Mouse (Mus musculus) testis, adult 2 months (tissue): ENCODE data around the gene Procr. TPM values are rescaled to one million over a fixed set of nuclear protein-coding genes. Genes with fewer than 3 reads are reported as not detected.

Source experiments
- H3K27ac ChIP-seq: fragments of 200-500 bp; 2 replicates; pipeline ENCODE4 v1.5.1; 2012; ENCODE audit warnings: low read depth, low read length; ENCODE audit not compliant: control insufficient read depth, insufficient read depth
- H3K27me3 ChIP-seq: fragments of 200-500 bp; 2 replicates; pipeline ENCODE4 v1.6.1; 2012; ENCODE audit warnings: mild to moderate bottlenecking, low read length, moderate library complexity; ENCODE audit not compliant: control insufficient read depth, insufficient read depth
- H3K36me3 ChIP-seq: fragments of 200-500 bp; 2 replicates; pipeline ENCODE4 v1.6.1; 2012; ENCODE audit warnings: mild to moderate bottlenecking, low read length; ENCODE audit not compliant: control insufficient read depth, insufficient read depth
- H3K4me1 ChIP-seq: fragments of 200-500 bp; 2 replicates; pipeline ENCODE4 v1.6.1; 2012; ENCODE audit warnings: low read length; ENCODE audit not compliant: control insufficient read depth, insufficient read depth
- H3K4me3 ChIP-seq: fragments of 200-500 bp; 2 replicates; pipeline ENCODE4 v1.5.1; 2012; ENCODE audit warnings: low read depth, mild to moderate bottlenecking, low read length, moderate library complexity, mixed read lengths; ENCODE audit not compliant: control insufficient read depth
- CTCF ChIP-seq: fragments of 200-500 bp; IDR thresholded peaks from 2 replicates; pipeline ENCODE4 v1.5.1; 2012; ENCODE audit warnings: low read depth, mild to moderate bottlenecking, inconsistent platforms, low read length, moderate library complexity; ENCODE audit not compliant: control insufficient read depth, insufficient read depth, insufficient replicate concordance
- POLR2A ChIP-seq: fragments of 200-500 bp; IDR thresholded peaks from 2 replicates; pipeline ENCODE4 v1.6.1; 2012; ENCODE audit warnings: low read depth, mild to moderate bottlenecking, inconsistent platforms, low read length, moderate library complexity; ENCODE audit not compliant: control insufficient read depth
- polyA plus RNA-seq: library from polyadenylated mRNA; depleted of rRNA; stranded (reverse); fragments of >200 nt; gene quantifications from 2 replicates; pipeline ENCODE4 v1.2.3, GENCODE M21; 2012

Procr gene
- polyA plus RNA-seq, 1 experiment: 0.22 TPM

GRCm38 (mm10) chr2:155737803-155738202 is 13.1 kb upstream of the Procr start:
- no peaks in the 10 kb centered on the region for H3K27me3 ChIP-seq
- no peak for TF ChIP-seq POLR2A
- TF ChIP-seq CTCF: no peak
- no peak overlapping the region for H3K4me3 ChIP-seq
- H3K36me3 ChIP-seq: no peaks in the 10 kb centered on the region
- H3K4me1 ChIP-seq: no peaks in the 10 kb centered on the region; the same call in 1 of the 2 replicates
- no peak overlapping the region for H3K27ac ChIP-seq

DNA sequence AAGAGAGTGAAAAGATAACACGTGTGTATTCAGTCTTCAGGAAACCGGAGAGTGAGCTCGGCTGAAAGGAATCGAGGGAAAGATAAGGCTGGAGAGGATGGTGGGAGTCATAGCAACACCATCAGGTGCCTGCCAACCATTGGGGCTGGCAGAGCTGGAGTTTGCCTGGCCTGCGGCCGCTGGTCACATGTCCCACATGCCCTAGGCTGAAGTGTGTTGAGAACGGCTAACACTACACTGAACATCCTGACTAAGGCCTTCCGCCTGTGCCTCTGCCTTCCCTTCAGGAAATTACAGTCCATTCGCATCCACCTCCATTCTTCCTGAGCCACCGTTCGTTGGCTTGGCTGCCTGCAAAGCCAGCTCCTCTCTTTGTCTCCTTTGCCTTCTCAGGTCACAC is 8.7 kb upstream of the Procr start:
- TF ChIP-seq POLR2A: no peak
- TF ChIP-seq CTCF: no peak
- no peak overlapping the region for H3K4me3 ChIP-seq
- no peaks in the 10 kb centered on the region; the same call in 1 of the 2 replicates for H3K4me1 ChIP-seq
- no peaks in the 10 kb centered on the region for H3K36me3 ChIP-seq
- H3K27me3 ChIP-seq: no peaks in the 10 kb centered on the region
- no peak overlapping the region for H3K27ac ChIP-seq

DNA sequence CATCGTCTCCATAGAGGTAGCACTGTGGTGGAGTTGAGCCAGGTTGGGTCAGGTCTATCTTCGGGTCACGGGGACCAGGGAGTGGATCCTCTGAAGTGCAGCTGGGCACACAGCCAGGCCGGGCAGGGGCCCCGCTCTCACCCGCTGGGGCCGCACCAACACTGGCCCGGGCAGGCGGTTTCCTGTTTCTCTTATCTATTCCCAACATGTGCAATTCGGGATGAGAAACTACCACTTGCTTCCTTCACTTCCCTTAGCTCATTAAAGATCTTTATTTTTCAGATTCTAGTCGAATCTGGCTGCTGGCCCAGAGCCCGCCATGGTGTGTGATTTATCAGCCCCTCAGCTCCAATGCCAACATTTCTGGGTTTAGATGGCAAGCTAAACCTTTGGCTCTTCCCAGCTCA is 8.0 kb upstream of the Procr start:
- Histone ChIP-seq H3K27ac (no peak overlapping the region), H3K4me1 (no peaks in the 10 kb centered on the region; the same call in 1 of the 2 replicates), H3K27me3 (no peaks in the 10 kb centered on the region), H3K4me3 (no peak overlapping the region), H3K36me3 (no peaks in the 10 kb centered on the region)
- no peak for TF ChIP-seq POLR2A
- no peak for TF ChIP-seq CTCF

DNA sequence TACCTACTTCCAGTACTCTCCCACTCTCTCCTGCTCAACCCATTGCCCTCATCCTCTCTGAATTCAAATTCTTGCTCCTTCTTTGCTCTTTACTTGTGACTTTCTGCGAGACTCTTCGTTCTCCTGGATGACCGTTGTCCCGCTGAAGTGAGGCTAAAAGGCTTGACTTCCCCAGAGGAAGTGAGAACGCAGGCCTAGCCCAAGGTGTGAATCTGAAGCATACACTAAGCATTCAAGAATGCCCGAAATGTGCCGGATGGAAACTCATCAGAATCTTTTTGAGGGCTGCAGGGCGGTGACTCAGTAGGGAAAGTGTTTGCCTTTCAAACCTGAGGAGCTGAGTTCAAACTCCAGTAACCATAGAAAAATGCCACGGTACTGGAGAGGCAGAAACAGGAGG is 7.6 kb upstream of the Procr start:
- Histone ChIP-seq H3K36me3 (no peaks in the 10 kb centered on the region), H3K4me1 (no peaks in the 10 kb centered on the region; the same call in 1 of the 2 replicates), H3K27me3 (no peaks in the 10 kb centered on the region), H3K27ac (no peak overlapping the region), H3K4me3 (no peak overlapping the region)
- no peak for TF ChIP-seq CTCF
- TF ChIP-seq POLR2A: no peak

DNA sequence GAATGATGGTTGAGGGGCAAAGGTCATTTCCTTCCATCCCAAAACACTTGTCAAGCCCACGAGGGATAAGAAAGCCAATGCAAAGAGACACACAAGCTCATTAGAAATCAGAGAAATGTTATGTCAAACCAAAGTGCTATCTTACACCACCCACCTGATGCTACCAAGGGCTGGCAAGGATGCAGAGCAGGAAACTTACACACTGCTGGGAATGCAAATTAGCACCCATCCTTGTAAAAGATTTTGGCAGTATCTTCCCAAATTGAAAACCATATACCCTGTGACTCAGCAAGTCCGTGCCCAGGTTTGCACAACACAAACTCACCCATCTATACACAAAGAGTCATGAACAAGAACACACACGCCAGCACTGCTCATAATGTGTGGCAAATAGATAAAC is 5.4 kb upstream of the Procr start:
- Histone ChIP-seq H3K4me1 (no peaks in the 10 kb centered on the region; the same call in 1 of the 2 replicates), H3K36me3 (no peaks in the 10 kb centered on the region), H3K27me3 (no peaks in the 10 kb centered on the region), H3K4me3 (no peak overlapping the region), H3K27ac (no peak overlapping the region)
- TF ChIP-seq POLR2A (no peak), CTCF (no peak)

DNA sequence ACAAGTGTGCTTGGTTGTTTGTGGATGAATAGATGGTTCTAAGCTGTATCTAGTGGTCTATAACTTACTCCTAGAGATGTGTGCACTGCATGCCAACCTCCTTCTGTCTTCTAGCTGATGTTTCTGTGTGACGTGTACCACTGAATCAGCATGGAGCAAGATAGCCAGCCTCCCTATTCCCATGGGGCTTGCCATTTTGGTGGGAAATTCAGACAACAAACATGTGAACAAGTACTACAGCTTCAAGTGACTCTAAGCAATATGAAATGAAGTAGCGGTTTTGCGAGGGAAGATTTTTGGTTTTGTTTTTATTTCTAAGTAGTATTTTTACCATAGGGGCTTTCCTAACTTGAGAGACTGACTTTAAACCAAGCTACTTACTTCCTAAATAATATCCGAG is 1.5 kb upstream of the Procr start:
- 0 out of 2 replicates have a peak, but pooled peaks cover 4% of the 10 kb centered on the region for H3K27me3 ChIP-seq
- peaks cover 10% of the 10 kb centered on the region for H3K4me1 ChIP-seq
- H3K4me3 ChIP-seq: no peak overlapping the region
- H3K36me3 ChIP-seq: no peaks in the 10 kb centered on the region
- no peak for TF ChIP-seq CTCF
- TF ChIP-seq POLR2A: no peak
- no peak overlapping the region for H3K27ac ChIP-seq

GRCm38 (mm10) chr2:155755746-155756145 is 4.8 kb downstream of the Procr start:
- TF ChIP-seq CTCF: peak; percentile 44; the same call in 1 of the 2 replicates
- no peak for TF ChIP-seq POLR2A
- Histone ChIP-seq H3K4me1 (peaks cover 10% of the 10 kb centered on the region), H3K27me3 (0 out of 2 replicates have a peak, but pooled peaks cover 4% of the 10 kb centered on the region), H3K27ac (no peak overlapping the region), H3K4me3 (no peak overlapping the region), H3K36me3 (no peaks in the 10 kb centered on the region)
